23 mouse cellular contexts compared by ENCODE assay signal in genomic region chr14:13389081-13389480, GRCm38 (mm10).
"Had no signal": no experiment of that assay in that cellular context is flagged by ENCODE, and none has a peak within 500 bp of the region (broad histone marks: within the 10 kb centered on the region; RNA-seq: fewer than 3 reads in every experiment).

No protein-coding gene starts in this region.

- H3K27ac ChIP-seq: kidney, embryonic 15.5 days; limb, embryonic 10.5 days; limb, embryonic 13.5 days; liver, embryonic 12.5 days; liver, embryonic 15.5 days; lung, embryonic 15.5 days; midbrain, embryonic 15.5 days; neural tube, embryonic 13.5 days; stomach, embryonic 15.5 days had no signal

- H3K36me3 ChIP-seq: kidney, embryonic 15.5 days; limb, embryonic 10.5 days; limb, embryonic 13.5 days; liver, embryonic 12.5 days; liver, embryonic 15.5 days; lung, embryonic 15.5 days; midbrain, embryonic 15.5 days; neural tube, embryonic 13.5 days; stomach, embryonic 15.5 days had no signal

- ATAC-seq: intestine, postnatal 0 days; liver, embryonic 12.5 days had no signal

- DNase-seq: kidney, adult 8-10 months; kidney, postnatal 10 days; kidney, postnatal 36 days; liver; lung, adult 18-20 months; lung, postnatal 14 days; lung, postnatal 4 days; right cerebral cortex, postnatal 25 days; spleen, adult 18-20 months; thymus, adult 18-20 months; thymus, postnatal 36 days had no signal

- H3K4me2 ChIP-seq: kidney, embryonic 15.5 days; limb, embryonic 13.5 days; liver, embryonic 12.5 days; liver, embryonic 15.5 days; lung, embryonic 15.5 days; midbrain, embryonic 11.5 days; midbrain, embryonic 15.5 days; neural tube, embryonic 13.5 days; stomach, embryonic 15.5 days had no signal

- H3K4me3 ChIP-seq: kidney, embryonic 15.5 days; limb, embryonic 10.5 days; limb, embryonic 13.5 days; liver, embryonic 12.5 days; liver, embryonic 15.5 days; lung, embryonic 15.5 days; midbrain, embryonic 15.5 days; myocyte; neural tube, embryonic 13.5 days; stomach, embryonic 15.5 days had no signal

- H3K27me3 ChIP-seq: kidney, embryonic 15.5 days; limb, embryonic 13.5 days; liver, embryonic 12.5 days; liver, embryonic 15.5 days; lung, embryonic 15.5 days; midbrain, embryonic 15.5 days; neural tube, embryonic 13.5 days; stomach, embryonic 15.5 days had no signal

- H3K4me1 ChIP-seq: kidney, embryonic 15.5 days; limb, embryonic 10.5 days; limb, embryonic 13.5 days; liver, embryonic 12.5 days; liver, embryonic 15.5 days; lung, embryonic 15.5 days; midbrain, embryonic 15.5 days; neural tube, embryonic 13.5 days; stomach, embryonic 15.5 days had no signal

- H3K9ac ChIP-seq: kidney, embryonic 15.5 days; limb, embryonic 13.5 days; liver, embryonic 12.5 days; liver, embryonic 15.5 days; lung, embryonic 15.5 days; midbrain, embryonic 15.5 days; neural tube, embryonic 13.5 days; stomach, embryonic 15.5 days had no signal

- H3K9me3 ChIP-seq: kidney, embryonic 15.5 days; limb, embryonic 10.5 days; limb, embryonic 13.5 days; liver, embryonic 12.5 days; liver, embryonic 15.5 days; lung, embryonic 15.5 days; midbrain, embryonic 15.5 days; neural tube, embryonic 13.5 days; stomach, embryonic 15.5 days had no signal
